In genomic region chr12:101740486-101740885, GRCm38 (mm10) we compare ENCODE assay signal across 31 mouse cellular contexts. TPM values are rescaled to one million over a fixed set of nuclear protein-coding genes. Genes with fewer than 3 reads are reported as not detected.
DNase-seq lines count a peak whose midpoint lies in the region; ATAC-seq and TF ChIP-seq lines count a peak whose summit lies in the region.
"Had no signal": no experiment of that assay in that cellular context is flagged by ENCODE, and none has a peak within 500 bp of the region (broad histone marks: within the 10 kb centered on the region; RNA-seq: fewer than 3 reads in every experiment).

No protein-coding gene starts in this region.

- WGBS in kidney, adult 2 months = 30% methylated on average over 2 of the region's 2 CpGs
- 85% methylated on average over 2 of the region's 2 CpGs for WGBS in limb, embryonic 11.5 days
- 80% methylated on average over 2 of the region's 2 CpGs for WGBS in limb, embryonic 10.5 days

- H3K27me3 ChIP-seq in kidney, adult 2 months (replicated peaks; ENCODE audit: control insufficient read depth, insufficient read depth, low read length) = no peaks in the 10 kb centered on the region
- H3K27me3 ChIP-seq in limb, embryonic 11.5 days (ENCODE audit: control insufficient read depth, insufficient read depth, low read length) = no peaks in the 10 kb centered on the region
- H3K27me3 ChIP-seq in limb, embryonic 10.5 days (ENCODE audit: low read depth, poor library complexity, severe bottlenecking) = no peaks in the 10 kb centered on the region
- H3K27me3 ChIP-seq: embryonic facial prominence, embryonic 12.5 days; forebrain, embryonic 15.5 days; heart, embryonic 13.5 days; hindbrain, embryonic 13.5 days; limb, embryonic 15.5 days; megakaryocyte, embryonic 14.5 days; midbrain, embryonic 12.5 days; neural tube, embryonic 12.5 days had no signal

- ATAC-seq in limb, embryonic 11.5 days (ENCODE audit: insufficient number of reproducible peaks, low FRiP score, low TSS enrichment, low read depth) = no peak
- ATAC-seq: forebrain, embryonic 15.5 days; intestine, embryonic 16.5 days had no signal

- peak; percentile 81 for DNase-seq in heart, adult 11 months
- DNase-seq in heart, postnatal 4 days = no peak
- DNase-seq in kidney, adult 2 months = peak; percentile 26
- DNase-seq in kidney, adult 9 months = no peak
- DNase-seq in limb, embryonic 11.5 days (ENCODE audit: low spot score) = peak; percentile 7
- no peak for DNase-seq in limb, embryonic 10.5 days (ENCODE audit: low spot score)
- DNase-seq in lung, postnatal 10 days = peak; percentile 30
- no peak for DNase-seq in lung, postnatal 14 days
- DNase-seq: adrenal gland, postnatal 14 days; cerebellum, adult 11 months; cerebellum, adult 9-10 months; cerebellum, postnatal 36 days; embryo, embryonic 11 days; heart, postnatal 14 days; lung, adult 2 months; lung, postnatal 36 days; right cerebral cortex, adult 18-20 months; right cerebral cortex, postnatal 4 days; thymus, adult 2 months; thymus, postnatal 36 days had no signal

- H3K27ac ChIP-seq in kidney, adult 2 months (ENCODE audit: insufficient read depth, low read depth, low read length) = peak overlapping the region; percentile 63
- no peak overlapping the region for H3K27ac ChIP-seq in limb, embryonic 11.5 days (replicated peaks; ENCODE audit: low read depth, low read length)
- no peak overlapping the region for H3K27ac ChIP-seq in limb, embryonic 10.5 days
- H3K27ac ChIP-seq: embryonic facial prominence, embryonic 12.5 days; forebrain, embryonic 15.5 days; heart, embryonic 13.5 days; hindbrain, embryonic 13.5 days; limb, embryonic 15.5 days; midbrain, embryonic 12.5 days; neural tube, embryonic 12.5 days had no signal

- TF ChIP-seq CTCF in kidney, adult 2 months (conservative IDR thresholded peaks at IDR 0.05; ENCODE audit: insufficient read depth, insufficient read length, low read depth, low read length) = no peak

- H3K4me1 ChIP-seq in kidney, adult 2 months (ENCODE audit: control insufficient read depth, insufficient read depth, low read length) = no peaks in the 10 kb centered on the region
- H3K4me1 ChIP-seq in limb, embryonic 11.5 days (ENCODE audit: control insufficient read depth, insufficient read depth, low read length) = no peaks in the 10 kb centered on the region
- no peaks in the 10 kb centered on the region for H3K4me1 ChIP-seq in limb, embryonic 10.5 days
- H3K4me1 ChIP-seq: embryonic facial prominence, embryonic 12.5 days; forebrain, embryonic 15.5 days; hindbrain, embryonic 13.5 days; midbrain, embryonic 12.5 days; neural tube, embryonic 12.5 days had no signal

- no peak for TF ChIP-seq POLR2A in kidney, adult 2 months (IDR thresholded peaks at IDR 0.05; ENCODE audit: low read depth, low read length)

- H3K9me3 ChIP-seq in limb, embryonic 11.5 days (ENCODE audit: control insufficient read depth, low read length) = no peaks in the 10 kb centered on the region
- no peaks in the 10 kb centered on the region for H3K9me3 ChIP-seq in limb, embryonic 10.5 days (replicated peaks)
- H3K9me3 ChIP-seq: embryonic facial prominence, embryonic 12.5 days; forebrain, embryonic 15.5 days; G1E; heart, embryonic 13.5 days; hindbrain, embryonic 13.5 days; limb, embryonic 15.5 days; midbrain, embryonic 12.5 days; neural tube, embryonic 12.5 days had no signal

- H3K4me3 ChIP-seq in kidney, adult 2 months (ENCODE audit: insufficient read depth, low read depth, low read length) = no peak overlapping the region
- H3K4me3 ChIP-seq in limb, embryonic 11.5 days (ENCODE audit: low read depth, low read length) = no peak overlapping the region
- no peak overlapping the region for H3K4me3 ChIP-seq in limb, embryonic 10.5 days
- H3K4me3 ChIP-seq: embryonic facial prominence, embryonic 12.5 days; forebrain, embryonic 15.5 days; heart, embryonic 13.5 days; hindbrain, embryonic 13.5 days; limb, embryonic 15.5 days; megakaryocyte, embryonic 14.5 days; midbrain, embryonic 12.5 days; myocyte; neural tube, embryonic 12.5 days had no signal

- H3K4me2 ChIP-seq in limb, embryonic 11.5 days (ENCODE audit: low read depth, severe bottlenecking) = no peak overlapping the region
- H3K4me2 ChIP-seq: embryonic facial prominence, embryonic 12.5 days; forebrain, embryonic 15.5 days; heart, embryonic 13.5 days; hindbrain, embryonic 13.5 days; limb, embryonic 15.5 days; midbrain, embryonic 12.5 days; neural tube, embryonic 12.5 days had no signal

- H3K9ac ChIP-seq in limb, embryonic 11.5 days (ENCODE audit: low read length) = no peak overlapping the region
- H3K9ac ChIP-seq: embryonic facial prominence, embryonic 12.5 days; forebrain, embryonic 15.5 days; heart, embryonic 13.5 days; hindbrain, embryonic 13.5 days; limb, embryonic 15.5 days; midbrain, embryonic 12.5 days; neural tube, embryonic 12.5 days had no signal

- H3K36me3 ChIP-seq in kidney, adult 2 months (ENCODE audit: control insufficient read depth, insufficient read depth, low read length) = no peaks in the 10 kb centered on the region
- no peaks in the 10 kb centered on the region for H3K36me3 ChIP-seq in limb, embryonic 11.5 days (ENCODE audit: control insufficient read depth, insufficient read depth, low read length)
- H3K36me3 ChIP-seq in limb, embryonic 10.5 days = no peaks in the 10 kb centered on the region
- H3K36me3 ChIP-seq: embryonic facial prominence, embryonic 12.5 days; forebrain, embryonic 15.5 days; G1E; heart, embryonic 13.5 days; hindbrain, embryonic 13.5 days; limb, embryonic 15.5 days; midbrain, embryonic 12.5 days; neural tube, embryonic 12.5 days had no signal

RNA-seq across cellular contexts. Expression of gene Tc2n, which starts 22.2 kb away (rescaled TPM):
- under 1 TPM; 0.45 to 0.65 TPM for total RNA-seq in heart, postnatal 4 days (2021)
- polyA plus RNA-seq in kidney, adult 2 months (2012; rRNA removed) = 0.19 and 0.27 TPM in 2 replicates
- 0.13 and 0.28 TPM in 2 replicates for polyA plus RNA-seq in limb, embryonic 11.5 days (2014; fragmentation: Nextera tagmentation; extraction: Ambion mirVana)
- polyA plus RNA-seq in limb, embryonic 10.5 days (2016; fragmentation: Nextera tagmentation; extraction: Ambion mirVana) = 0.24 and 0.43 TPM in 2 replicates
- polyA plus RNA-seq: G1E; myocyte; neural tube, embryonic 12.5 days had no signal

Comparison
In these comparisons a context has a peak if more than half of its experiments do, and no peak if none do; other contexts are left out.
1. DNase-seq: peak in heart, adult 11 months (single experiment), kidney, adult 2 months (single experiment), limb, embryonic 11.5 days (single experiment) and lung, postnatal 10 days (single experiment); none in heart, postnatal 4 days (single experiment), kidney, adult 9 months (single experiment), limb, embryonic 10.5 days (single experiment) and lung, postnatal 14 days (single experiment).